Mouse (Mus musculus): ENCODE results near the gene Arhgef3. TPM values are rescaled to one million over a fixed set of nuclear protein-coding genes. Genes with fewer than 3 reads are reported as not detected.
"Not testable (repeated sequence)": the region's sequence is repeated elsewhere in the genome, so short reads cannot be mapped to it uniquely, and the experiment has no call there.

Gene Arhgef3
- polyA plus RNA-seq, 1 experiment: 40.2 TPM

- DNase-seq (ENCODE audit: extremely low spot score in 1 of 2, low spot score in 1 of 2): no peak
These were observed 71.2 kb downstream of the Arhgef3 start for GRCm38 (mm10) chr14:27185902-27186301.

- no peak for DNase-seq (ENCODE audit: extremely low spot score in 1 of 2, low spot score in 1 of 2)
These were observed 71.9 kb downstream of the Arhgef3 start for GRCm38 (mm10) chr14:27186596-27186995.

GRCm38 (mm10) chr14:27187025-27187424, 72.3 kb downstream of the Arhgef3 start:
- peak; percentile 47 to 92 for DNase-seq (ENCODE audit: extremely low spot score in 1 of 2, low spot score in 1 of 2)

- no peak for DNase-seq (ENCODE audit: extremely low spot score in 1 of 2, low spot score in 1 of 2)
These were observed 73.2 kb downstream of the Arhgef3 start for GRCm38 (mm10) chr14:27187885-27188284.

- peak in 1 of 2 experiments; percentile 43 for DNase-seq (ENCODE audit: extremely low spot score in 1 of 2, low spot score in 1 of 2)
These were observed 77.8 kb downstream of the Arhgef3 start for GRCm38 (mm10) chr14:27192450-27192849.

GRCm38 (mm10) chr14:27196980-27197379, 82.3 kb downstream of the Arhgef3 start:
- no peak for DNase-seq (ENCODE audit: extremely low spot score in 1 of 2, low spot score in 1 of 2)

- DNase-seq (ENCODE audit: extremely low spot score in 1 of 2, low spot score in 1 of 2): no peak
These were observed 83.9 kb downstream of the Arhgef3 start for GRCm38 (mm10) chr14:27198490-27199089.

GRCm38 (mm10) chr14:27199119-27199518, 84.4 kb downstream of the Arhgef3 start:
- DNase-seq (ENCODE audit: extremely low spot score in 1 of 2, low spot score in 1 of 2): peak in 1 of 2 experiments; percentile 54

- DNase-seq (ENCODE audit: extremely low spot score in 1 of 2, low spot score in 1 of 2): no peak
These were observed 85.2 kb downstream of the Arhgef3 start for GRCm38 (mm10) chr14:27199870-27200269.

- DNase-seq (ENCODE audit: extremely low spot score in 1 of 2, low spot score in 1 of 2): no peak
These were observed 86.3 kb downstream of the Arhgef3 start for GRCm38 (mm10) chr14:27200743-27201576.

GRCm38 (mm10) chr14:27201824-27202223, 87.1 kb downstream of the Arhgef3 start:
- DNase-seq (ENCODE audit: extremely low spot score in 1 of 2, low spot score in 1 of 2): no peak

GRCm38 (mm10) chr14:27204704-27205103, 90.0 kb downstream of the Arhgef3 start:
- no peak for DNase-seq (ENCODE audit: extremely low spot score in 1 of 2, low spot score in 1 of 2)

GRCm38 (mm10) chr14:27206443-27206842, 91.7 kb downstream of the Arhgef3 start:
- DNase-seq (ENCODE audit: extremely low spot score in 1 of 2, low spot score in 1 of 2): no peak

- no peak for DNase-seq (ENCODE audit: extremely low spot score in 1 of 2, low spot score in 1 of 2)
These were observed 94.8 kb downstream of the Arhgef3 start for GRCm38 (mm10) chr14:27209542-27209941.

- DNase-seq (ENCODE audit: extremely low spot score in 1 of 2, low spot score in 1 of 2): not testable (repeated sequence)
These were observed 96.1 kb downstream of the Arhgef3 start for GRCm38 (mm10) chr14:27210801-27211200.

- no peak for DNase-seq (ENCODE audit: extremely low spot score in 1 of 2, low spot score in 1 of 2)
These were observed 97.2 kb downstream of the Arhgef3 start for GRCm38 (mm10) chr14:27211743-27212445.

GRCm38 (mm10) chr14:27214232-27214631, 99.5 kb downstream of the Arhgef3 start:
- DNase-seq (ENCODE audit: extremely low spot score in 1 of 2, low spot score in 1 of 2): no peak

GRCm38 (mm10) chr14:27219668-27220067, 105.0 kb downstream of the Arhgef3 start:
- peak; percentile 76 to 84 for DNase-seq (ENCODE audit: extremely low spot score in 1 of 2, low spot score in 1 of 2)

- no peak for DNase-seq (ENCODE audit: extremely low spot score in 1 of 2, low spot score in 1 of 2)
These were observed 105.6 kb downstream of the Arhgef3 start for GRCm38 (mm10) chr14:27220297-27220696.

- no peak for DNase-seq (ENCODE audit: extremely low spot score in 1 of 2, low spot score in 1 of 2)
These were observed 109.9 kb downstream of the Arhgef3 start for GRCm38 (mm10) chr14:27224636-27225035.

GRCm38 (mm10) chr14:27226288-27226687, 111.6 kb downstream of the Arhgef3 start:
- DNase-seq (ENCODE audit: extremely low spot score in 1 of 2, low spot score in 1 of 2): no peak

Measured in frontal cortex, adult 2 months (tissue).